Mouse (Mus musculus) brain, embryonic 14.5 days (tissue): Measurements from ENCODE around the gene Gosr1.

Source experiments
- CTCF ChIP-seq: fragments of 200-500 bp; IDR thresholded peaks from 2 replicates; pipeline ENCODE4 v1.5.1; 2012; ENCODE audit warnings: inconsistent platforms, mild to moderate bottlenecking, moderate library complexity, borderline replicate concordance; ENCODE audit not compliant: insufficient read depth, insufficient read length; ENCODE audit errors: extremely low read depth
- POLR2A ChIP-seq: fragments of 200-500 bp; IDR thresholded peaks from 2 replicates; pipeline ENCODE4 v1.6.1; 2012; ENCODE audit warnings: mild to moderate bottlenecking, inconsistent platforms, borderline replicate concordance; ENCODE audit not compliant: poor library complexity, insufficient read depth, insufficient read length, severe bottlenecking; ENCODE audit errors: extremely low read depth

GRCm38 (mm10) chr11:76773811-76774210 lies 10.4 kb upstream of the Gosr1 start:
- TF ChIP-seq CTCF, result no peak
- no peak for TF ChIP-seq POLR2A
